Mouse (Mus musculus) telencephalon, adult 2 months (tissue): ENCODE results near the gene Slc7a7.

ENCODE experiments used
- DNase-seq: peaks from one replicate; pipeline ENCODE4 v3.0.0-alpha.2; 2011; ENCODE audit warnings: low read depth, low spot score

Gene Slc7a7

GRCm38 (mm10) chr14:54417623-54418081 is at the start of gene Slc7a7:
Gene Slc7a7, minus strand, starts transcription at chr14:54417780.
- no peak for DNase-seq

GRCm38 (mm10) chr14:54464293-54465005 is 46.9 kb upstream of the Slc7a7 start:
- DNase-seq: no peak

GRCm38 (mm10) chr14:54463959-54464292 is 46.3 kb upstream of the Slc7a7 start, which contains the start of gene Lrp10:
Gene Lrp10, plus strand, starts transcription at chr14:54464137.
- no peak for DNase-seq

GRCm38 (mm10) chr14:54463108-54463958 is 45.8 kb upstream of the Slc7a7 start:
- DNase-seq: no peak

- no peak for DNase-seq
Observed at GRCm38 (mm10) chr14:54462146-54462545, 44.6 kb upstream of the Slc7a7 start.

- no peak for DNase-seq
Observed at GRCm38 (mm10) chr14:54457907-54458569, 40.5 kb upstream of the Slc7a7 start.

- DNase-seq: no peak
Observed at GRCm38 (mm10) chr14:54454669-54455528, 37.3 kb upstream of the Slc7a7 start.

GRCm38 (mm10) chr14:54453566-54453965 is 36.0 kb upstream of the Slc7a7 start:
- DNase-seq: no peak

GRCm38 (mm10) chr14:54445476-54445875 is 27.9 kb upstream of the Slc7a7 start:
- DNase-seq: no peak

GRCm38 (mm10) chr14:54443712-54444618 is 26.4 kb upstream of the Slc7a7 start:
- no peak for DNase-seq

GRCm38 (mm10) chr14:54443196-54443595 is 25.6 kb upstream of the Slc7a7 start:
- DNase-seq: no peak

- DNase-seq: no peak
Observed at GRCm38 (mm10) chr14:54442548-54442947, 25.0 kb upstream of the Slc7a7 start.

- no peak for DNase-seq
Observed at GRCm38 (mm10) chr14:54441365-54441764, 23.8 kb upstream of the Slc7a7 start.

GRCm38 (mm10) chr14:54440538-54440937 is 23.0 kb upstream of the Slc7a7 start:
- DNase-seq: no peak

- DNase-seq: no peak
Observed at GRCm38 (mm10) chr14:54439610-54440009, 22.0 kb upstream of the Slc7a7 start.

- DNase-seq: no peak
Observed at GRCm38 (mm10) chr14:54439155-54439554, 21.6 kb upstream of the Slc7a7 start.

GRCm38 (mm10) chr14:54435194-54435918 is 17.8 kb upstream of the Slc7a7 start:
- no peak for DNase-seq

- DNase-seq: no peak
Observed at GRCm38 (mm10) chr14:54433941-54434531, 16.5 kb upstream of the Slc7a7 start.
